Mouse (Mus musculus) lung, postnatal 0 days (tissue): ENCODE measurements at regions not wholly inside any gene's neighbourhood (a gene's known extent, or its start where the extent isn't known, plus 50 kb on each side); places are given as distances from the start of the nearest gene placed in this dataset.
A peak's percentile ranks its signal among the peaks of the same experiment; 100 is the strongest.

Experiments
- ATAC-seq: fragments of 200-750 bp; cut with Nextera tagmentation; 2 replicates; pipeline ENCODE4 v1.8.0; 2017; ENCODE audit warnings: moderate library complexity
- DNase-seq: peaks from one replicate; pipeline ENCODE4 v3.0.0-alpha.2; 2016; ENCODE audit warnings: low spot score
- H3K27ac ChIP-seq: fragments of 300-500 bp; sonication (generic); 2 replicates; pipeline ENCODE4 v1.5.1; 2014; ENCODE audit warnings: antibody characterized with exemption, mild to moderate bottlenecking, low read length, mixed read lengths
- H3K27me3 ChIP-seq: fragments of 300-500 bp; sonication (generic); replicated peaks from 2 replicates; pipeline ENCODE4 v1.6.1; 2014; ENCODE audit warnings: low read length, mixed read lengths; ENCODE audit not compliant: insufficient read depth
- H3K36me3 ChIP-seq: fragments of 300-500 bp; sonication (generic); 2 replicates; pipeline ENCODE4 v1.6.1; 2014; ENCODE audit warnings: low read length, mixed read lengths; ENCODE audit not compliant: insufficient read depth
- H3K4me1 ChIP-seq: fragments of 300-500 bp; sonication (generic); 2 replicates; pipeline ENCODE4 v1.6.1; 2014; ENCODE audit warnings: antibody characterized with exemption, low read depth, low read length, mixed read lengths; ENCODE audit not compliant: insufficient read depth
- H3K4me2 ChIP-seq: fragments of 300-500 bp; sonication (generic); replicated peaks from 2 replicates; pipeline ENCODE4 v1.6.1; 2014; ENCODE audit warnings: low read depth, mild to moderate bottlenecking, low read length, moderate library complexity, mixed read lengths
- H3K4me3 ChIP-seq: fragments of 300-500 bp; sonication (generic); 2 replicates; pipeline ENCODE4 v1.5.1; 2014; ENCODE audit warnings: low read depth, low read length
- H3K9ac ChIP-seq: fragments of 300-500 bp; sonication (generic); replicated peaks from 2 replicates; pipeline ENCODE4 v1.6.1; 2014; ENCODE audit warnings: low read depth, mild to moderate bottlenecking
- H3K9me3 ChIP-seq: fragments of 300-500 bp; sonication (generic); 2 replicates; pipeline ENCODE4 v1.6.1; 2016; ENCODE audit warnings: low read length, mixed read lengths
- CTCF ChIP-seq: IDR thresholded peaks from 2 replicates; pipeline ENCODE4 v1.5.1; 2016; ENCODE audit warnings: antibody characterized with exemption, mild to moderate bottlenecking
- EP300 ChIP-seq: IDR thresholded peaks from 2 replicates; pipeline ENCODE4 v1.6.1; 2016; ENCODE audit warnings: antibody characterized with exemption, mild to moderate bottlenecking, control low read depth
- WGBS: fragments of 180-500 bp; shearing (Covaris S2); extraction: QIAGEN DNeasy Blood & Tissue Kit; methylation state at CpG from one replicate; pipeline ENCODE4 v1.1.7; 2014; 5-methylcytosine and 5-hydroxymethylcytosine counted together

- Histone ChIP-seq H3K4me3 (no peak overlapping the region), H3K9ac (no peak overlapping the region), H3K27ac (no peak overlapping the region), H3K4me2 (no peak overlapping the region), H3K4me1 (no peaks in the 10 kb centered on the region), H3K9me3 (no peaks in the 10 kb centered on the region), H3K36me3 (no peaks in the 10 kb centered on the region), H3K27me3 (no peaks in the 10 kb centered on the region)
- ATAC-seq (no peak), DNase-seq (peak; percentile 31)
- WGBS: 37% methylated on average over 10 of the region's 10 CpGs
- TF ChIP-seq CTCF (no peak), EP300 (no peak)
Measured at GRCm38 (mm10) chr9:33901313-33902076, 584.2 kb upstream of the Kirrel3 start.

DNA sequence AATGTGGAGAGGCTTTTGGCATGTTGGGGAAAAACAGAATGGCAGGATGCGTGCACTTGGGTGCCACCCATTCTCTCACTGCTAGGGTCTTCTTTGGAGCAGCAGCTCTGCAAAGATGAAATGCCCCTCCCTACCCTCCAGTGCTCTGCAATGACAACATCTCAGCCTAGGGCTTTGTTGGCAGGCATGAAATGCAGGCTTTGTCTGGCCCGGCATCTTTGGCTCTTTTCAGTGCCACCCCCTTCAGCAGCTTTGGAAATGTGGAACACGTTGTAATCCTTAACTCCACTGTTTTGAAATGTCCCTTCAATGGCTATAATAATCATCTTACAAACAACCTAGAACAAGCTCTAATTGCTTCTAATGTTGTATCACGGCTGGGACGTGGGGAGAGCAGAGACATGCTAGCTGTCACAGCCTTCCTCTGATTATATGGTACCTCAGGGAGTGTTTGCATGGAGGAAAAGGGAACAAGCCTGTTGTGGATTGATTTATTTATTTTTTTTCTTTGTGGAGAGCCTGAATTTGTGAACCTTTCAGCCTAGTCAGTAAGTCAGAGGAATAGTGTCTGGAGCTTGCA is 581.6 kb upstream of the Kirrel3 start:
- Histone ChIP-seq H3K27ac (no peak overlapping the region), H3K27me3 (no peaks in the 10 kb centered on the region), H3K36me3 (no peaks in the 10 kb centered on the region), H3K9ac (no peak overlapping the region), H3K4me1 (no peaks in the 10 kb centered on the region), H3K4me2 (no peak overlapping the region), H3K9me3 (no peaks in the 10 kb centered on the region), H3K4me3 (no peak overlapping the region)
- no peak for TF ChIP-seq CTCF
- TF ChIP-seq EP300: no peak
- 57% methylated on average over 5 of the region's 5 CpGs for WGBS
- no peak for DNase-seq
- no peak for ATAC-seq

DNA sequence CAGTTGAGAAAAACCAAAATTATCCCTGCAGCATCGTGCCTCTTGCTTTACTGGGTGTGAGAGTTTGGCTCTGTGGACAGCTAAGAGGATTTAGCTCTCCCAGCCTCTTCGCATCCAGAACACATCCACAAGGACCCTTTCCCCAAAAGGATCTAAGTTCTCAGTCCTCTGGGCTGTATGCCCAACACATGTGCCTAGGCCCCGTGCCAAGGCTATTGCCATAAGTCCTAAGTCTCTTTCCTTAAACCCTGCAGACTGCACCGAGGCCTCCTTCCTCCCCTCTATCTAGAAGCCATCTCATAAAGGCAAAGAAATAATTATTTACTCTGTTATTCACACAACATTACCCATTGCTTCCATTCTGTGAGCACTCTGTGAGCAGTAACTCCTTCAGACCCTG is 570.8 kb upstream of the Kirrel3 start:
- TF ChIP-seq CTCF (no peak), EP300 (no peak)
- WGBS: 51% methylated on average over 4 of the region's 4 CpGs
- no peak overlapping the region for H3K9ac ChIP-seq
- ATAC-seq: no peak; the same call in 1 of the 2 replicates
- H3K36me3 ChIP-seq: no peaks in the 10 kb centered on the region
- DNase-seq: no peak
- H3K4me1 ChIP-seq: no peaks in the 10 kb centered on the region
- H3K27ac ChIP-seq: no peak overlapping the region
- H3K4me3 ChIP-seq: no peak overlapping the region
- no peaks in the 10 kb centered on the region for H3K27me3 ChIP-seq
- no peak overlapping the region for H3K4me2 ChIP-seq
- no peaks in the 10 kb centered on the region for H3K9me3 ChIP-seq

DNA sequence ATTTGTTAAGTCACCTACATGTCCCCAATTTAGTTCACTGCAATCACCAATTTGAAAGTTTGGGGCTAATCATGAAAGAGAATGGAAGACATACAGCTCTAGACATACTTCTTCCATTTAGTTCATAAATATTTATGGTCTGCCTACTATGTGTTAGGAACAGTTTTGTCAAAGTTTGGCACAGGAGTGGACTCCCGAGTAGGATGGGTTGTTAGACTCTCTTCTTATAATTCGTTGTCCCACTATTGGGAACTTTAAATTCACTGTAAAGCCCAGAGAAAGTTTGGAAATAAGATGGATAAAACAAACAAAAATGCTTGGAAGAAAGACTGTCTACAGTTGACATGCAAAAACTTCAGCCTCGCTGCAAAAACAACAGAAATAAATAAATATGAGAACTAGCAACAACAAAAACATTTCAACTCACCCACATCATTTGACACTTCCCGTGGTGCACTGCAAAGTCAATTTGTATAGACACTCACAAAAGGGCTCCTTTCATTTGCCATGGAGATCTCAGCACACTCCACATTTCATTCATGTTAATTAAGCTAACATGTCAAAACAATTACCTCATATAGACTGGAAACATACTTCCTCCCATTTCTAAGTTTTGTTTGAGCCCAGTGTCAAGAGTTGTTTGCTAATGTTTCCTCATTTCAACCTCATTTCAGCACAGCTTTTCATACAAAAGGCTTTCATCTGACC is 570.2 kb upstream of the Kirrel3 start:
- H3K27me3 ChIP-seq: no peaks in the 10 kb centered on the region
- no peak overlapping the region for H3K27ac ChIP-seq
- ATAC-seq (0 out of 2 replicates have a peak, but pooled peaks have one; percentile 26), DNase-seq (peak; percentile 12)
- H3K9me3 ChIP-seq: no peaks in the 10 kb centered on the region
- no peaks in the 10 kb centered on the region for H3K36me3 ChIP-seq
- H3K4me2 ChIP-seq: no peak overlapping the region
- H3K4me3 ChIP-seq: no peak overlapping the region
- TF ChIP-seq EP300 (no peak), CTCF (no peak)
- H3K4me1 ChIP-seq: no peaks in the 10 kb centered on the region
- no peak overlapping the region for H3K9ac ChIP-seq
- 39% methylated on average over 4 of the region's 4 CpGs for WGBS

GRCm38 (mm10) chr9:33930286-33930685 is 555.4 kb upstream of the Kirrel3 start:
- ATAC-seq (no peak), DNase-seq (no peak)
- H3K36me3 ChIP-seq: no peaks in the 10 kb centered on the region
- no peaks in the 10 kb centered on the region for H3K9me3 ChIP-seq
- 73% methylated on average over 4 of the region's 4 CpGs for WGBS
- no peak overlapping the region for H3K4me2 ChIP-seq
- H3K27ac ChIP-seq: no peak overlapping the region
- H3K4me1 ChIP-seq: no peaks in the 10 kb centered on the region
- no peak overlapping the region for H3K9ac ChIP-seq
- TF ChIP-seq EP300: no peak
- no peak for TF ChIP-seq CTCF
- no peak overlapping the region for H3K4me3 ChIP-seq
- H3K27me3 ChIP-seq: no peaks in the 10 kb centered on the region

DNA sequence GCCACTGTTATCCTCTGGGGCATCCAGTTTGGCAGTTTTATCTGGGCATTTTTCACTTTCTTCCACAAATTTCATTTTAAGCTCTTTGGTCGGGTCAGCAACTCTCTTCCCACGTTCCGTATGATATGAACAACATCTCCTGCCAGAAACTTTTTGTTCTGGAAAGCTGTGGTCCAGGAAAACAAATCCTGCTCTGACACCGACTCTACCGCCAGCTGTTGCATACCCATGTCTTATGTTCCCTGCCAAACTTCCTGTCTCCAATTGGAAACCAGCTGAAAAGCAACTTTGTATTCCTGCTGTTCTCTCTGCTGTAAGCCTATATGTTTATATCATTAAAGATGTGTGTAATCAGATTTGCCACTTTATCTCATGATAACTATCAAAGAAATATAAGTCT is 551.6 kb upstream of the Kirrel3 start:
- peak; percentile 35; the same call in 1 of the 2 replicates for ATAC-seq
- TF ChIP-seq EP300 (no peak), CTCF (no peak)
- no peak overlapping the region for H3K4me2 ChIP-seq

More for the DNA sequence above, 551.6 kb upstream of the Kirrel3 start:
- H3K4me3 ChIP-seq: no peak overlapping the region
- H3K36me3 ChIP-seq: no peaks in the 10 kb centered on the region
- H3K9me3 ChIP-seq: no peaks in the 10 kb centered on the region
- WGBS: 52% methylated on average over 5 of the region's 5 CpGs
- no peaks in the 10 kb centered on the region for H3K27me3 ChIP-seq
- H3K4me1 ChIP-seq: no peaks in the 10 kb centered on the region
- H3K27ac ChIP-seq: no peak overlapping the region
- peak; percentile 60 for DNase-seq
- H3K9ac ChIP-seq: no peak overlapping the region
